Mouse (Mus musculus): ENCODE measurements around the gene Senp7.

- TF ChIP-seq CTCF (IDR thresholded peaks at IDR 0.05; ENCODE audit: low read depth, low read length) (no peak), POLR2A (IDR thresholded peaks at IDR 0.05; ENCODE audit: borderline replicate concordance, low read depth, low read length) (no peak)
Measured at GRCm38 (mm10) chr16:56056944-56057590, 8.9 kb downstream of the Senp7 start.

Measured in bone marrow macrophage, adult 2 months (primary cell).